Mouse (Mus musculus): ENCODE data around the gene Slc33a1.

The Slc33a1 gene

GRCm38 (mm10) chr3:63898581-63899308 lies 65.8 kb downstream of the Slc33a1 start:
- in situ Hi-C loops (cut with MboI, MseI), result no loop called here

DNA sequence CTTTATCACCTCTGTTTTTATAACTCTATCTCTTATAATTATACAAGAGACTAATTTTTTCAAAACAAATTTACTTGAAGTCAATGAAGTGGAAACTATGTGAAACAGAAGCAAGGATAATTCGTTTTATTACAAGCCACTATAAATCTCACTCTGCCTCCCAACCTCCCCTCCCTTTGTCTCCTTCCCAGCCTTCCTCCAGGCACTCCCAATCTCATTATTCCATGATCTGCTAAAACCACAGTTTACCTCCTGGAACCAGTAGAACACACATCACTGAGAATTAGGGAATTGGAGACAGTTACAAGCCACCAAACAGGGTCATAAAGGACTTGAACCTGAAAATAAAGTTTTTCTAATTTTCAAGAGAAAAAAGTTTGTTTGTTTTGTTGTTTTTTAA lies 67.4 kb downstream of the Slc33a1 start:
- in situ Hi-C loops (cut with MboI, MseI), result no loop called here

GRCm38 (mm10) chr3:63896303-63896702 lies 68.3 kb downstream of the Slc33a1 start:
- in situ Hi-C loops (cut with MboI, MseI), result no loop called here

- in situ Hi-C loops (cut with MboI, MseI), result no loop called here
Measured at GRCm38 (mm10) chr3:63895786-63896185, 68.8 kb downstream of the Slc33a1 start.

- in situ Hi-C loops (cut with MboI, MseI), result no loop called here
Measured at GRCm38 (mm10) chr3:63893677-63894076, 70.9 kb downstream of the Slc33a1 start.

DNA sequence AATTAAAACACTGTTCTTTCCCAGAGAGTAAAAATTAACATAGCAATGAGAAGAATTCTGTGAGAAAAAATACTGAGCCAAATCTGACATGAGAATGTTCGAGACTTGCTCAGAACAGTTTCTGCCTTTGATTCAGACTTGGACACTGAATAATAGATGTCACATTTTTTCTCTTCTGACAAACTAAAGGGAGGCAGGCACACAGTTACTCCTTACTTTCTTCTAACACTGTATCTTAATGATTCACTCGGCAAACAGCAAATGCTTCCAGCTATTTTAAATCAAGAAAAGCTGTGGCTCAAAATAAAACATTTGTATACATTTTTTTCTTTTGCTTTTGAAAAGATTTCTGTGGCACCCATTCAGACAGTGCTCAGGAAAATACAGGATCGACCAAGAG lies 72.4 kb downstream of the Slc33a1 start:
- in situ Hi-C loops (cut with MboI, MseI), result no loop called here

Measured in T-helper 2 cell (primary cell).